In the genomic region with DNA sequence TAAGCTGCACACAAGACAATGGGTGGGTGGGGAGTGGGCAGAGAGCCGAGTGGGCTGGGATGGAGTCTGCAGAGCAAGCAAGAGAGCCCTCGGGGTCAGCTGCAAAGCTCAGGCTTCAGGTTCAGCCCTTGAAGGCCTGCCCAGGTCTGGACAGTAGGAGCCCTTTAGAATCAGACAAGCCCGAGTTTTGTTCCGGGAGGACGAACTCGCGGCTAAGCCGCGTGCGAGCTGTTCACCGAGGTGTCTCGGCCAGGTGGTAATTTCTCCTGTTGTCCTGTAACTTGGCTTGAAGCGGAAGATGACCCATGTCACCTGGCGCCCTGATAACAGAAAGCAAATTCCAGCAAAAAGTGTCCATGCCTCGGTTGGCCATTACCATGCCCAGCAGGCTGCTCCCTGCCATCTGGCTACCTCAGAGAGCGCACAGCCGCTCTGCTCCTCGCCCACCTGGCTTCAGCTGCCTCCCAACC, we compare ENCODE assay signal across 13 mouse cellular contexts.
DNase-seq lines count a peak whose midpoint lies in the region; ATAC-seq and TF ChIP-seq lines count a peak whose summit lies in the region.
"Had no signal": no experiment of that assay in that cellular context is flagged by ENCODE, and none has a peak within 500 bp of the region (broad histone marks: within the 10 kb centered on the region; RNA-seq: fewer than 3 reads in every experiment).

No protein-coding gene starts in this region.

- DNase-seq in kidney, adult 18-20 months, result no peak
- peak; percentile 99 for DNase-seq in brain, adult 2 months (ENCODE audit: low read depth, low spot score)
- peak; percentile 94 to 96 for DNase-seq in cerebellum, postnatal 25 days
- no peak for DNase-seq in layer of hippocampus, adult 9-11 months
- DNase-seq in layer of hippocampus, adult 2 months (ENCODE audit: low spot score in 2 of 2), result no peak
- DNase-seq: thymus, postnatal 4 days had no signal

- H3K9me3 ChIP-seq in kidney, embryonic 14.5 days (ENCODE audit: control insufficient read depth, low read length), result no peaks in the 10 kb centered on the region
- H3K9me3 ChIP-seq: forebrain, embryonic 13.5 days; heart, embryonic 15.5 days; liver, embryonic 15.5 days; midbrain, embryonic 15.5 days had no signal

- no peak overlapping the region for H3K9ac ChIP-seq in kidney, embryonic 14.5 days (ENCODE audit: low read depth, low read length)
- H3K9ac ChIP-seq: forebrain, embryonic 13.5 days; heart, embryonic 15.5 days; liver, embryonic 15.5 days; midbrain, embryonic 15.5 days had no signal

- no peaks in the 10 kb centered on the region for H3K36me3 ChIP-seq in kidney, embryonic 14.5 days (ENCODE audit: control insufficient read depth, insufficient read depth, low read length)
- H3K36me3 ChIP-seq: heart, embryonic 15.5 days; liver, embryonic 15.5 days; midbrain, embryonic 15.5 days had no signal

- peak; percentile 24; the same call in 1 of the 2 replicates for ATAC-seq in kidney, embryonic 14.5 days (ENCODE audit: low FRiP score, low TSS enrichment)
- ATAC-seq in cerebellum, adult (ENCODE audit: insufficient number of reproducible peaks, low FRiP score, low TSS enrichment), result peak; percentile 90
- ATAC-seq: forebrain, embryonic 13.5 days; midbrain, embryonic 15.5 days had no signal

- H3K4me3 ChIP-seq in kidney, embryonic 14.5 days (ENCODE audit: low read length), result no peak overlapping the region
- H3K4me3 ChIP-seq in layer of hippocampus, adult 2 months, result no peak overlapping the region
- H3K4me3 ChIP-seq: forebrain, embryonic 13.5 days; heart, embryonic 15.5 days; liver, embryonic 15.5 days; midbrain, embryonic 15.5 days had no signal

- 83% methylated on average over 18 of the region's 18 CpGs for WGBS in kidney, embryonic 14.5 days

- no peaks in the 10 kb centered on the region for H3K27me3 ChIP-seq in kidney, embryonic 14.5 days (ENCODE audit: control insufficient read depth, insufficient read depth, low read length)
- H3K27me3 ChIP-seq: forebrain, embryonic 13.5 days; heart, embryonic 15.5 days; liver, embryonic 15.5 days; midbrain, embryonic 15.5 days had no signal

- H3K4me1 ChIP-seq in kidney, embryonic 14.5 days (ENCODE audit: control insufficient read depth, insufficient read depth, low read length), result no peaks in the 10 kb centered on the region
- H3K4me1 ChIP-seq: liver, embryonic 15.5 days had no signal

- no peak for TF ChIP-seq CTCF in layer of hippocampus, adult 2 months (conservative IDR thresholded peaks at IDR 0.05)

- H3K27ac ChIP-seq in kidney, embryonic 14.5 days (ENCODE audit: low read depth, low read length), result no peak overlapping the region
- no peak overlapping the region for H3K27ac ChIP-seq in layer of hippocampus, adult 2 months
- H3K27ac ChIP-seq: forebrain, embryonic 13.5 days; heart, embryonic 15.5 days; liver, embryonic 15.5 days; midbrain, embryonic 15.5 days; stomach, postnatal 0 days had no signal

- no peak overlapping the region for H3K4me2 ChIP-seq in kidney, embryonic 14.5 days (replicated peaks; ENCODE audit: low read depth, low read length)
- H3K4me2 ChIP-seq: forebrain, embryonic 13.5 days; heart, embryonic 15.5 days; liver, embryonic 15.5 days; midbrain, embryonic 15.5 days had no signal

Comparison
In these comparisons a context has a peak if more than half of its experiments do, and no peak if none do; other contexts are left out.
1. DNase-seq: peak in brain, adult 2 months (single experiment) and cerebellum, postnatal 25 days (2 of 2); none in kidney, adult 18-20 months (single experiment), layer of hippocampus, adult 9-11 months (single experiment) and layer of hippocampus, adult 2 months (0 of 2).